Mouse (Mus musculus): ENCODE results near the gene Gna15. TPM values are rescaled to one million over a fixed set of nuclear protein-coding genes. Genes with fewer than 3 reads are reported as not detected.
A peak's percentile ranks its signal among the peaks of the same experiment; 100 is the strongest.

The Gna15 gene
- total RNA-seq, 2 experiments from 2014 or later, result 0.48 to 0.56 TPM

GRCm38 (mm10) chr10:81466066-81466465 lies 58.0 kb downstream of the Gna15 start:
- DNase-seq, result no peak

- DNase-seq, result no peak
Measured at GRCm38 (mm10) chr10:81465265-81465645, 58.8 kb downstream of the Gna15 start.

- DNase-seq, result peak; percentile 44
Measured at GRCm38 (mm10) chr10:81464405-81465264, 59.4 kb downstream of the Gna15 start.

- DNase-seq, result no peak
Measured at GRCm38 (mm10) chr10:81463531-81463930, 60.5 kb downstream of the Gna15 start.

DNA sequence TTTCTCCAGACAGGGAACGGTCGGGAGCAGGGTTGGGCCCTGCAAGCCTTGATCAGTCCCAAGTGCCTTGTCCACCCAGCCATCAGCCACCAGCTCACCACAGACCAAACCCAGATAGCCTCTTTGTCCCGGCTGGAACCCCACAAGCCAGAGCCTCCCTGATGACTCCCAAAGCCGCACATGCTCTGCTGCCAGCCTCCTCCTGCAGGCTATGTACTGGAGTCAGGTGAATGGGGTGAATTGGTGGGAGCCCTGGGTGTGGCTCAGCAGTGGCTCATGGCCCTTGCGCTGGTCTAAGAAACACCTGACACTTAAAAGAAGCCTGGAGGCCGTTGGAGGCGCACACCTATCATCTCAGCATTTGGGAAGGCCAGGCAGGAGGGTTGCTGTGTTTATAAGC lies 61.1 kb downstream of the Gna15 start:
- peak; percentile 3 for DNase-seq

DNA sequence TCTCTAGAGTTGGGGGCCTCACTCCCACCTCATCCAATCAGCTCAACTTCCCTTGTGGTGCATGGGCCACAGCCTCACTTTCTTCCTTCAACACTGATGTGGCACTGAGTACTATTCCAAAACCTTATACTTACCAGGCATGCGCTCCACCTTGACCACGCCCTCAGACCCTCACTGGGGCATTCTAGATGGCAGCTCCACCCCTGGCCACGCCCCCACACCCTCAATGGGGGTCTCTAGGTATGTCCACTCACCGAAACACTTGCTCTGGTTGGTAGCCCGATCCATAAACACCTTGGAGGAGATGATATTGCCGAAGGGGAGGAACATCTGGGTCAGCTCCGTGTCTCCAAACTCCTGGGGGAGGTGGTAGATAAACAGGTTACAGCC lies 61.6 kb downstream of the Gna15 start:
- peak; percentile 3 for DNase-seq

DNA sequence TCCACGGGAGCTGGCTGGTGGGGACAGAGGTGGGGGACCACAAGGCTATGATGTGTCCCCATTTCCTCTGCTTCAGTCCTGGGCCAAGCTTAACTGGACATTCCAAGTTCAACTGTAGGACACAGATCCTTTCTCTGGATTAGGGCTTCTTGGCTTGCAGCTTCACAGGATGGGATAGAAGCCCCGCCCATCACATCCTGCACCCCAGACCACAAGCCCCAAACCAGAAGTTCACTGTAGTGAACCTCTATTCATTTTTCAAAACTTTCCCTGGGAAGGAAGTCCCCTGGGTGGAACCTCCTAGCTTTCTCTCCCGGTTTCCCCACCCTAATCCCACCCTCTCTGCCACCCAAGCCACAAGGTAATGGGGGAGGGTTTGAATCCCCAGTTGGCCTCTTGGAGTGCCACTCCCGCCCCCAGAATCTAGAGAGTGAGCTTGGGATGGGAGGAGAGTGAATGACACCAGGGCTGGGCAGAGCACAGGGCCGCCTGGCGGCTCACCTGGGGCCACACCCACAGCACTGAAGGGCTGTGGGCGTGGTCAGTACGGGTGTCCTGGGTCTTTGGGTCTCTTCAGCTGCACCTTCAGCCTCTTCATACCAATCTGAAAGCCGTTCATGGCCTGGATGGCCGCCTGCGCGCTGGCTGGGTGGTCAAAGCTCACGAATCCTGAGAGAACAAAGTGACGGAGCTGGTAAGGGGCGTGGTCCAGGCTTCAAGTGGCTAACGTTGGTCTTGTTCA lies 62.2 kb downstream of the Gna15 start:
- peak; percentile 4 for DNase-seq

GRCm38 (mm10) chr10:81460951-81461350 lies 63.1 kb downstream of the Gna15 start:
- no peak for DNase-seq

- peak; percentile 6 for DNase-seq
Measured at GRCm38 (mm10) chr10:81460471-81460870, 63.6 kb downstream of the Gna15 start.

GRCm38 (mm10) chr10:81459399-81459798 lies 64.6 kb downstream of the Gna15 start:
- no peak for DNase-seq

DNA sequence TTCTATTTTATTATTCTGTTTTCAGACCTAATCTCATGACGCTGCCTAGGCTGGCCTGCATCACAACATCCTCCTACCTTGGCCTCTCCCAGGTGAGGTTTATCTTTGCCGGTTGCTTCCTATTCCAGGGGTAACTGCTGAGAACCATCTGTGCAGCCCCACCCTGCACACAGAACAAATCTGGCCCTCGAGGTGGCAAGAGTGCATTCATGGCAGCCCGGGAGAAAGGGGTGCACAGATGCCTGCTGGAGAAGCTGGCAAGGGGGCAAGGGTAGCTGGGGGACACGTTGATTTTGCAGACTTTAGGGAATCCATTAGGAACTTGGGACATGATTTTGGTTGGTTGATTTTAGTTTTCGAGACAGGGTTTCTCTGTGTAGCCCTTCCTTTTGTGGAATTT lies 65.8 kb downstream of the Gna15 start:
- peak; percentile 2 for DNase-seq

DNA sequence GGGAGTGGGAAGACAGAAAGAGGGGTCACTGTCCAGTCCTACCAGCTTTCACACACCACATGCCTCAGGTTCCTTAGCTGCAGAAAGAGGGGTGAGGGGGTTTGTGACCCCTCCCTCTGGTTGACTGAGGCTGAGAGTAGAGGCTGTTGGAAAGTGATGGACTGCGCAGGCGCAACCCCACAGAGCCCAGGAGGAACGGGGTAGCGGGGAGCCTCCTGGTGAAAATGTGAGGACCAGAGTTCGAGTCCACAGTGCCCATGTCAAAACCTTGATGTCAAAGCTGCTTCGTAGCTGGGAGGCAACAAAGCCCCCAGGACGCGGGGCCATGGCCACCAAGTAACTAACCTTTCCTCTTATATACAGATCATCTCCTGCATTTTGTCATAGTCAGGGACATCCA lies 66.4 kb downstream of the Gna15 start:
- DNase-seq, result peak; percentile 2

GRCm38 (mm10) chr10:81456983-81457563 lies 67.0 kb downstream of the Gna15 start:
- DNase-seq, result peak; percentile 4

DNA sequence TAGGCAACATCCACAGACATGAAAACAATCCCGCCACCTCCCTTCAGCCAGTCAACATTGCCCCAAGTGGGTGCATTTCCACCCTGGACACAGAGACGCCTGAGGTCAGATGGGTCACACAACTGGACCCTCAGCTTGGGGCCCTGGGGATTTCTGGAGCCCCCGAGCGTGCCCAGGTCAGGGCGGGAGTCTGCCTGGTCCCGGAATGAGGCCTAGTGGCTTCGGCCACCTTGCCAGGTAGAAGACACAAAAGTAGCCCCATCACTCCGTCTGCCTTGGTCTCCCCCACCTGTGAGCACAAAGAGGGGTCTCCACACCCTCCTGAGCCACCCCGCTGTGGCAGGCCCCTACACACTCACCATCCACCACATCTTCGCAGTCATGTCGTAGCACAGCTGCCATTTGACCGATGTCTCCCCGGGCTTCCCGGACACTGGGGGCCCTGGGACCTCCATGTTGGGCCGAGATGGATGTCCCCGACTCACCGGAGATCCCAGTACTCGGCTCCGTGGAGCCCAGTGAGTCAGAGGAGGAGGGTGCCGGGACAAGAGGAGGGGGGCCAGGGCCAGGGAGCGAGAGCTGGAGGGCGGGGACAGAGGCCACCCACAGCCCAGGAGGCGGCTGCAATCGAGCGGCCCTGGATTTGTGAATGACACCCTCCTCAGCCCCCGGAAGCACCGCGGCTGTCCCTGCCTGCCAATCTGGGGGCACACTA lies 68.7 kb downstream of the Gna15 start, which contains the start of gene Nfic:
TSS of gene Nfic (minus strand) at position 455 of the 715 bp plus-strand sequence.
- DNase-seq, result peak; percentile 4

- DNase-seq, result peak; percentile 3
Measured at GRCm38 (mm10) chr10:81454106-81454505, 69.9 kb downstream of the Gna15 start.

GRCm38 (mm10) chr10:81452947-81453288 lies 71.1 kb downstream of the Gna15 start:
- DNase-seq, result no peak

Small RNA genes lying within 50 kb of the gene (microRNA-seq; reads per million reads assigned to microRNA genes)
- gene Gm25595, result 0 reads per million in 2 experiments

Other genes with a start within 250 kb of the Gna15 start
- under 1 TPM in 1 of 2 experiments, not detected in 1; 0.50 TPM for gene Tjp3, start 232.6 kb downstream of the Gna15 start, total RNA-seq (2021)
- gene Pip5k1c, start 231.3 kb downstream of the Gna15 start, total RNA-seq (2021), result 10 to 100 TPM; 52.0 to 55.4 TPM
- 10 to 100 TPM; 20.7 to 21.0 TPM for gene Cactin, start 203.1 kb downstream of the Gna15 start, total RNA-seq (2021)
- gene Tbxa2r, start 195.5 kb downstream of the Gna15 start, total RNA-seq (2021), result 1 to 10 TPM; 5.5 to 5.6 TPM
- 1 to 10 TPM; 2.2 to 3.3 TPM for gene Gipc3, start 181.0 kb downstream of the Gna15 start, total RNA-seq (2021)
- gene Hmg20b, start 173.7 kb downstream of the Gna15 start, total RNA-seq (2021), result 100 to 1,000 TPM; 107 to 113 TPM
- 10 to 100 TPM; 12.1 to 13.5 TPM for gene Mfsd12, start 166.7 kb downstream of the Gna15 start, total RNA-seq (2021)
- gene 4930404N11Rik, start 158.4 kb downstream of the Gna15 start, total RNA-seq (2021), result 1 to 10 TPM in 1 of 2 experiments, under 1 TPM in 1; 0.63 to 2.0 TPM
- gene Fzr1, start 145.7 kb downstream of the Gna15 start, total RNA-seq (2021), result 10 to 100 TPM; 55.4 to 56.8 TPM
- gene Dohh, start 139.8 kb downstream of the Gna15 start, total RNA-seq (2021), result 10 to 100 TPM; 52.9 to 55.9 TPM
- gene Gm48551, start 139.8 kb downstream of the Gna15 start, total RNA-seq (2021), result under 1 TPM; 0.55 to 0.70 TPM
- gene Gm48552, start 135.2 kb downstream of the Gna15 start, total RNA-seq (2021), result under 1 TPM; 0.72 to 0.98 TPM
- gene Smim24, start 131.2 kb downstream of the Gna15 start, total RNA-seq (2021), result 1 to 10 TPM; 1.9 to 2.4 TPM
- 100 to 1,000 TPM; 125 to 130 TPM for gene Nfic, start 68.6 kb downstream of the Gna15 start, total RNA-seq (2021)
- gene Celf5, start 41.5 kb downstream of the Gna15 start, total RNA-seq (2021), result under 1 TPM; 0.09 to 0.33 TPM
- 10 to 100 TPM; 57.1 to 62.3 TPM for gene Ncln, start 27.8 kb downstream of the Gna15 start, total RNA-seq (2021)
- gene S1pr4, start 24.1 kb downstream of the Gna15 start, total RNA-seq (2021), result under 1 TPM; 0.50 to 0.57 TPM
- gene Gna11, start 21.0 kb upstream of the Gna15 start, total RNA-seq (2021), result 10 to 100 TPM; 58.5 to 62.7 TPM
- 100 to 1,000 TPM; 821 to 843 TPM for gene Aes, start 35.3 kb upstream of the Gna15 start, total RNA-seq (2021)
- 10 to 100 TPM; 15.3 to 17.1 TPM for gene Tle2, start 50.3 kb upstream of the Gna15 start, total RNA-seq (2021)
- gene Tle6, start 76.8 kb upstream of the Gna15 start, total RNA-seq (2021), result 10 to 100 TPM in 1 of 2 experiments, 1 to 10 TPM in 1; 7.2 to 10.6 TPM
- 1 to 10 TPM; 1.2 to 1.3 TPM for gene BC025920, start 82.0 kb upstream of the Gna15 start, total RNA-seq (2021)
- gene Sirt6, start 103.6 kb upstream of the Gna15 start, total RNA-seq (2021), result 10 to 100 TPM; 16.8 to 17.0 TPM
- 10 to 100 TPM; 14.5 to 16.0 TPM for gene Ankrd24, start 104.3 kb upstream of the Gna15 start, total RNA-seq (2021)
- 1 to 10 TPM; 2.9 to 3.5 TPM for gene Gm10778, start 124.8 kb upstream of the Gna15 start, total RNA-seq (2021)
- 1 to 10 TPM; 8.5 to 9.2 TPM for gene Zfp433, start 180.6 kb upstream of the Gna15 start, total RNA-seq (2021)
- gene Gm3055, start 246.9 kb upstream of the Gna15 start, total RNA-seq (2021), result 1 to 10 TPM; 3.7 to 4.3 TPM